Mouse (Mus musculus) midbrain, embryonic 11.5 days (tissue): ENCODE data around the gene Smarcd3. TPM values are rescaled to one million over a fixed set of nuclear protein-coding genes. Genes with fewer than 3 reads are reported as not detected.

Experiments
- ATAC-seq: fragments of 200-750 bp; cut with Nextera tagmentation; 2 replicates; pipeline ENCODE4 v1.8.0; 2017; ENCODE audit warnings: moderate TSS enrichment, moderate library complexity; ENCODE audit not compliant: low FRiP score
- DNase-seq: peaks from one replicate; pipeline ENCODE4 v3.0.0; 2015; ENCODE audit warnings: low spot score; ENCODE audit errors: missing footprints
- H3K27ac ChIP-seq: fragments of 300-500 bp; sonication (generic); 2 replicates; pipeline ENCODE4 v1.5.1; 2014; ENCODE audit warnings: low read depth, low read length
- H3K27me3 ChIP-seq: fragments of 300-500 bp; sonication (generic); 2 replicates; pipeline ENCODE4 v1.6.1; 2014; ENCODE audit warnings: mild to moderate bottlenecking, low read length, moderate library complexity, mixed read lengths; ENCODE audit not compliant: control insufficient read depth, insufficient read depth
- H3K36me3 ChIP-seq: fragments of 300-500 bp; sonication (generic); 2 replicates; pipeline ENCODE4 v1.6.1; 2014; ENCODE audit warnings: mild to moderate bottlenecking, low read length, moderate library complexity, mixed read lengths; ENCODE audit not compliant: control insufficient read depth, insufficient read depth
- H3K4me1 ChIP-seq: fragments of 300-500 bp; sonication (generic); 2 replicates; pipeline ENCODE4 v1.6.1; 2014; ENCODE audit warnings: low read length; ENCODE audit not compliant: control insufficient read depth, insufficient read depth
- H3K4me2 ChIP-seq: fragments of 300-500 bp; sonication (generic); 2 replicates; pipeline ENCODE4 v1.6.1; 2014; ENCODE audit warnings: mild to moderate bottlenecking, moderate library complexity
- H3K4me3 ChIP-seq: fragments of 300-500 bp; sonication (generic); 2 replicates; pipeline ENCODE4 v1.5.1; 2014; ENCODE audit warnings: low read depth, low read length
- H3K9ac ChIP-seq: fragments of 300-500 bp; sonication (generic); 2 replicates; pipeline ENCODE4 v1.6.1; 2014; ENCODE audit warnings: low read length
- H3K9me3 ChIP-seq: fragments of 300-500 bp; sonication (generic); 2 replicates; pipeline ENCODE4 v1.6.1; 2016; ENCODE audit warnings: low read length; ENCODE audit not compliant: control insufficient read depth
- WGBS: fragments of 180-500 bp; shearing (Covaris S2); extraction: QIAGEN DNeasy Blood & Tissue Kit; methylation state at CpG from one replicate; pipeline ENCODE4 v1.1.7; 2014; 5-methylcytosine and 5-hydroxymethylcytosine counted together
- polyA plus RNA-seq: library from polyadenylated mRNA; unstranded; fragments of >200 nt; fragmentation: Nextera tagmentation; extraction: Ambion mirVana; gene quantifications from 2 replicates; pipeline ENCODE4 v1.2.1, GENCODE M21; 2014

Gene Smarcd3
- polyA plus RNA-seq, 1 experiment from 2014 or later: 60.2 TPM

DNA sequence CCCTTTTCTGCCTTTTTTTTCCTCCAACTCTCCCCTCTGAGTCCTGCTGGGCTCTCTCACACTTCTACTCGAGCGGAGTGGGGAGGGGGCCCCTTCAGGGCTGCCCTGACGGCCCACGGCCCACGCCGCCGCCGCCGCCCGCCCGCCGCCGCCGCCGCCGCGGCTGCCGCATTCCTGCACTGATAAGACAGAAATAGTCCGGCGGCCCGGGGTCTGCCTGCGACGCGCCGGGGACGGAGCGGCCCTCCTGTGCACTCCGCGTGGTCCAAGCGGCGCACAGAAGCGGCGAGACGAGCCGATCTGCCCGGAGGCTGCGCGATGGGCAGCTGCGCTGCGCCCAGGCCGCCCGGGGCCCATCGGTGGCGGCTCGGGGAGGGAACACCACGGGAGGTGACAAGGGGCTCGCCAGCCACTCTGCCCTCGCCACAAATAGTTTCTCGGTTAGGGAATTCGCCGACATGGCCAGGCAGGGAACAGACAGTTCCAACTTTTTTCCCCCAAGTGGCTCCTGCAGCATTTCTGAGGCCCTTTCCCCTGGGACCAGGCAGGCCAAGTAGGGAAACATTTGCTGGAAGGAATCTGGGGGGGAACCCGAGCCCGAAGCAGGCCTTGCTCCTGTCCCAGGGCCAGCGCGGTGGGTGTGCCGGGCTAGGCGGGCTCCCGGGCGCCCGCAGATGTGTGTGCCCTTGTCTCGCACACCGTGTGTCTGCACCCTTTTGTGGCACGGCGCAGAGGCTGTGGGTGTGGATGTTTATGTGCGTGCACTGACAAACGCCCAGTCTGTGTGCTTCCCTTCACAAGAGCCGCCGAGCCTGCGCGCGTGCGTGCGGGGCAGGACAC is 22.1 kb downstream of the Smarcd3 start:
- Histone ChIP-seq H3K9ac (peak overlapping the region; percentile 86), H3K27ac (peak overlapping the region; percentile 97), H3K4me1 (peaks cover 74% of the 10 kb centered on the region), H3K36me3 (no peaks in the 10 kb centered on the region), H3K9me3 (no peaks in the 10 kb centered on the region), H3K27me3 (no peaks in the 10 kb centered on the region; the same call in 1 of the 2 replicates), H3K4me3 (peak overlapping the region; percentile 68), H3K4me2 (peak overlapping the region; percentile 71)
- ATAC-seq (peak; percentile 17), DNase-seq (peak; percentile 97)
- WGBS: 1% methylated on average over 73 of the region's 73 CpGs

DNA sequence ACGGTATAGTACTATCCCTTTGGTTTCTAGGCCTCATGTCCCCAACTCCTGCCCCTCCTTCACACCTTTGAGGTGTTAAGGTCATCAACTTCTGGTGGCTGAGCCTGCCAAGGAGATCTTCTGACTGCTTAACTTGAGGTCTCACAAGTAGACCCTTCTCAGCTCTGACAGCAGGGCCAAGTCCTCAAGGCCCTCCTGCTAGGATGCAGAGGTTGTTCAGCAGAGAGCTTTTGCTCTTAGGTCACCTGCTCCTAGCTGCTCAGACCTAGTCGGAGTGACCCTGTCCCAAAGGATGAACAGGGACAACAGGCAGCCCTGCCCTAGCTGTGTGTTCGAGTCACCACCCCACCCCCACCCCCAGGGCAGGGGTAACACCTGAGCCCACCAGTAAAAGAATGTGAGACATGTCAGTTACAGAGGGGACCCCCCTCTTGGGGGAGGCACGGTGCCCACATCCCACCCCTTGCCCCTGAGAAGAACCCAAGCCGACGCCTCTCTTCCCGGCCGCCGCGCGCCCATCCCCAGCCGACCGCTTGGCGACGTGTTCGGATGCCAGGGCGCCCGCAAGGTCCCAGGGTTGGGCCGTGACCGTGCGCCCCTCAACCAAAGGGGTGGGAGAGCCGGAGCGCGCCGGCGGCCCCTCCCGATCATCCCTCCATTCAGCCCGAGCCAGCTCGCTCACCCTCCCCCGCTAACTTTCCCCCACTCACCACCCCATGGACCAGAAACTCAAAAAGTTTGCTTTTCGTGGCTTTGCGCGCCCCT is 23.0 kb downstream of the Smarcd3 start:
- Histone ChIP-seq H3K27ac (peak overlapping the region; percentile 97), H3K9ac (peak overlapping the region; percentile 86), H3K4me1 (peaks cover 74% of the 10 kb centered on the region), H3K9me3 (no peaks in the 10 kb centered on the region), H3K4me2 (peak overlapping the region; percentile 71), H3K27me3 (no peaks in the 10 kb centered on the region; the same call in 1 of the 2 replicates), H3K4me3 (peak overlapping the region; percentile 68), H3K36me3 (no peaks in the 10 kb centered on the region)
- DNase-seq: peak; percentile 92
- WGBS: 1% methylated on average over 33 of the region's 33 CpGs
- no peak for ATAC-seq

DNA sequence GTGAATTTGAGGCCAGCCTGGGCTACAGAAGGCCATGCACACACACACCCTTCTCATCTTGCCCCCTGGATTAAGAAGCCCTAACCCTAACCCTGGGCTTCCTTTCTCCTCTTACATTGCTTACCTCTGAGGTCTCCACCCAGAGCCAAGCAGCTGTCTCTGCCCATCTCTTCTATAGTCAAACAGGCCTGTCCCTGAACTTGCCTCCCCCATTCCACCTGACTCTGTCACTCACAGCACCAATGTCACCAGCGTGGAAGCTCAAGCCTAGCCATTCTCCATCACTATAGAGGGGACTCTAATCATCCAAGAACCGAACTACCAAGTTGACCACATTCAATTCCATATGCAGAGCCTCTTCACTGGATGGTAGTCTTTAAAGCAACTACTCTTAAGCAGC is 24.0 kb downstream of the Smarcd3 start:
- Histone ChIP-seq H3K4me2 (peak overlapping the region; percentile 71; the same call in 1 of the 2 replicates), H3K27ac (no peak overlapping the region), H3K9me3 (no peaks in the 10 kb centered on the region), H3K27me3 (no peaks in the 10 kb centered on the region; the same call in 1 of the 2 replicates), H3K9ac (peak overlapping the region; percentile 86; the same call in 1 of the 2 replicates), H3K4me1 (peaks cover 74% of the 10 kb centered on the region), H3K36me3 (no peaks in the 10 kb centered on the region), H3K4me3 (0 out of 2 replicates have a peak overlapping the region, but pooled peaks have one; percentile 68)
- 68% methylated on average over 2 of the region's 2 CpGs for WGBS
- ATAC-seq (no peak), DNase-seq (peak; percentile 80)

DNA sequence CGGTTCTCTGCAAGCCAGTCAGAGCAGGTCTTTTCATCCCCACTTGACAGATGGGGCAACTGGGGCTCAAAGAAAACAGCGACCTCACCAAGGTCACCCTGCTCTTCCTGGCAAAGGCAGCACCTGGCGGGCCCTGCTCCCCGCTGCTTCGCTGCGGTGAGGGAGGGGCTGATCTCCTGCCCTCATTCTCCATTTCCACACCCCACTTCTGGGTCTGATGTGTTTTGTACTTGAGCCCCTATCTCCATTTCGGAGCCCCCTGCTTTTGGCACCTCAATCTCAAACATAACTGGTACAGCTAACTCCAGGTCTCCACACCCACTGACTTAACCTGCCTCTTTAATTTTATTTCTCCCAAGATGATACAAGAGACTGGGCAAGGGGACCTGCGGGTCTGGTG is 25.1 kb downstream of the Smarcd3 start:
- ATAC-seq: no peak

DNA sequence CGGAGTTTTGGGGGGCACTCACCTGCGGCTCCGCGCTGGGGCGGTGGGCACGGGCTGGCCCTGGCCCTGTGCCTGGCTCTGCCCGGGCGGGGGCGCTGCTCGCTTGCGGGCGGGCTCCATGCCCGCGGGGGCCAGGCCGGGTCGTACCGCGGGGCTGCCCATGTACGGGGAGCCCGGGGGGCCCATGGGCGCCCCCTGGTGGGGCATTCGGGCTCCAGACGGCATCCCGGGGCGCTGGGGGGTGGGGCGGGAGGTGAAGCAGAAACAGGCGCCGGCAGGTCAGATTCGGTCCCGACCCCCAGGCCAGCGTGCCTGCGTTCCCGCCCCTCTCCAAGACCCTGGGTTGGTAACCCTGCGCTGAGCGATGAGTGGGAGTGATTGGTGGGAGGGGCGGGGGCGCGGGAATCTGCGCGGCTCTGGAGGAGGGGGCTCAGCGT is 25.6 kb downstream of the Smarcd3 start:
- H3K36me3 ChIP-seq: peaks cover 4% of the 10 kb centered on the region; the same call in 1 of the 2 replicates
- peaks cover 64% of the 10 kb centered on the region for H3K4me1 ChIP-seq
- ATAC-seq (peak; percentile 12; the same call in 1 of the 2 replicates), DNase-seq (peak; percentile 97)
- no peaks in the 10 kb centered on the region for H3K9me3 ChIP-seq
- peak overlapping the region; percentile 87 for H3K4me2 ChIP-seq
- 0% methylated on average over 40 of the region's 41 CpGs for WGBS
- no peak overlapping the region for H3K27ac ChIP-seq
- no peaks in the 10 kb centered on the region; the same call in 1 of the 2 replicates for H3K27me3 ChIP-seq
- H3K9ac ChIP-seq: peak overlapping the region; percentile 57
- peak overlapping the region; percentile 44 for H3K4me3 ChIP-seq

More for the DNA sequence above, 25.1 kb downstream of the Smarcd3 start:
- Histone ChIP-seq H3K4me1 (peaks cover 69% of the 10 kb centered on the region), H3K4me2 (peak overlapping the region; percentile 87), H3K27ac (no peak overlapping the region), H3K9me3 (no peaks in the 10 kb centered on the region), H3K27me3 (no peaks in the 10 kb centered on the region; the same call in 1 of the 2 replicates), H3K36me3 (no peaks in the 10 kb centered on the region; the same call in 1 of the 2 replicates), H3K4me3 (peak overlapping the region; percentile 44), H3K9ac (peak overlapping the region; percentile 57; the same call in 1 of the 2 replicates)
- 17% methylated on average over 8 of the region's 8 CpGs for WGBS
- peak; percentile 82 for DNase-seq

DNA sequence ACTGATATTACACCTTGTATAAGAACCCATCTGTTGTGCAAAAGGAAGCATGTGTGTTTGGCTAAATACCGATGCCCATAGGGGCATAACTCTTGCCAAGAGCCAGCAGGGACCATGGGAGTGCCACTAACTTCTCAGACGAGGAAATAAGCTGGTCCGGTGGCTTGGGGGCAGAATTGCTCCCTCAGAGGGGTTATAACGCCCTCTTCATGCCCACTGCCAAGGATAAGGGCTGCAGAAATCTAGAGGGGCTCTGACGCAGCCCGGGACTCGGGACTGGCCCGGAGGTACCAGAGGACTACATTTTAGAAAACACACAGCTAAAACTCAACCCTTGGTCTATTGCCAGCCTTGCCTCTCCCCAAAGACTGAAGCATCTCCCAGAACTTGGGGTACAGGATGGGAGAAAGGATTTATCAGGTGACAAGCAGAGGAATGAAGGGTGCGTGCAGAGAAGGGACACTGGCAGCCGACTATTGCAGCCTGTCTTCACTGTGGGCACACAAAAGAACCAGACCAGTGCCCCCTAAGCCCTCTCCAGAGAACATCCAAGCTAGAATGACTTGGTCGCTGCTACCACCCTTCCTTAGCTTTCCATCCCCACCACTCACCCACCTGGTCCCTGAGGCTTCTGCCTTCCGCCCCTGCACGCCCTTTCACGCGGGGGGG is 26.2 kb downstream of the Smarcd3 start:
- no peaks in the 10 kb centered on the region; the same call in 1 of the 2 replicates for H3K27me3 ChIP-seq
- peak overlapping the region; percentile 57 for H3K9ac ChIP-seq
- H3K36me3 ChIP-seq: peaks cover 6% of the 10 kb centered on the region; the same call in 1 of the 2 replicates
- H3K4me1 ChIP-seq: peaks cover 58% of the 10 kb centered on the region
- H3K4me3 ChIP-seq: peak overlapping the region; percentile 44
- H3K4me2 ChIP-seq: peak overlapping the region; percentile 87
- no peak overlapping the region for H3K27ac ChIP-seq
- peak; percentile 87 for DNase-seq
- WGBS: 29% methylated on average over 15 of the region's 15 CpGs
- ATAC-seq: no peak
- no peaks in the 10 kb centered on the region for H3K9me3 ChIP-seq

DNA sequence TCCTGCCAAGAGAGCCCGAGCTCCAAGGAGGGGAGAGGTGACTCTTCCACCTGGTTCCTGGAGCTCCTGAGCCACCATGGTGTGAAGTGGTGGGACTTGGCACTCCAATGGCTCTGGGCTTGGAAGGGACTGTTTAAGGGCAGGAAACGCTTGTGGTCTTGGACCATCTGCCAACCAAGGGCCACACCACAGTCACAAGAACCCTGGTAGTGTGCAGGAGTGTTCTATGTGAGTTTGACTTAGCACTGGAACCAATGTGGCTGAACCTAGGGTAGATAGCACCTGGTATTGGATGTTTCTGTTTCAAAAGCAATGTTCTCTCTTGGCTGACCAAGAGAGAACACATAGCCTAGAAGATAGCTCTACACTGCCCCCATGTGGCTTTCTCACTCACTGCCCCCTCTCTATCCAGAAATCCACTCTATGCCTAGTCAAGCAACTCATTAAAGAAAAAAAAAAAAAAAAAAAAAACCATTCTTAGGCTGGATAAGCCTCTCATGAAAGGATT is 26.9 kb downstream of the Smarcd3 start:
- peaks cover 51% of the 10 kb centered on the region for H3K4me1 ChIP-seq
- H3K9ac ChIP-seq: peak overlapping the region; percentile 31
- WGBS: 63% methylated on average over 2 of the region's 2 CpGs
- H3K4me3 ChIP-seq: 0 out of 2 replicates have a peak overlapping the region, but pooled peaks have one; percentile 0
- DNase-seq (peak; percentile 97), ATAC-seq (peak; percentile 23; the same call in 1 of the 2 replicates)
- H3K27ac ChIP-seq: peak overlapping the region; percentile 94
- H3K4me2 ChIP-seq: peak overlapping the region; percentile 40
- H3K36me3 ChIP-seq: peaks cover 12% of the 10 kb centered on the region; the same call in 1 of the 2 replicates
- H3K27me3 ChIP-seq: no peaks in the 10 kb centered on the region; the same call in 1 of the 2 replicates
- no peaks in the 10 kb centered on the region for H3K9me3 ChIP-seq

DNA sequence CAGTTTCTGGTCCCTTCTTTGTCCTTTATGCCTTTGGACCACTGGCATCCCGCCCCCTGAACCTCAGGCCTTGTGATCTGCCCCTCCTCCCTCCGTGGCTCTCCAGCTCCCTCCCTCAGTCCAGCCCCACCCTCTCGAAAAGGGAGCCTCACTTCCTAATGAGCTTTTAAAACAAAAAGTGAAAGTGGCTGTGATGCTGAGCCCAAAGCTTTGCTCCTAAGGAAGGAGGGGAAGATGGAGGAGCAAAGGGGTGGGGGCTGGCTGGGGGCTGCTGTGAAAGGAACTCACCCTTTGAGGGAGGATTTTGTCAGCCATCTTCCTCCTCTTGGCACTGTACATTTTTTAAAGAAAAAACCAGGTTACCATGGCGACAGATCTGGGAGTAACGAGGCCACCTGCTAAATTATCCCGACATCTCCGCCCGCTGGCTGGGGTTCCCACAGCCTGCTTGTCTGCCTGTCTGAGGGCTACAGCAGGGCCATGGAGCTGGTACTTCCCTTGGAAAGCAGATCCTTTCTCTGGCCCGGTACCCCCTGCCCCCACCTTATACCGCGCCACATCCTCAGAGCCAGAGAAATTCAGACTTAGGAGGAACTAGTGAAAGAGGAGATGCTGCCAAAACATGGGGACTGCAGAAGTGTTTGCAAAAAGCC is 27.6 kb downstream of the Smarcd3 start:
- peak; percentile 95 for DNase-seq
- Histone ChIP-seq H3K9me3 (no peaks in the 10 kb centered on the region), H3K4me1 (peaks cover 53% of the 10 kb centered on the region), H3K27me3 (no peaks in the 10 kb centered on the region; the same call in 1 of the 2 replicates), H3K36me3 (peaks cover 16% of the 10 kb centered on the region), H3K9ac (peak overlapping the region; percentile 59), H3K4me2 (peak overlapping the region; percentile 40), H3K27ac (peak overlapping the region; percentile 94), H3K4me3 (0 out of 2 replicates have a peak overlapping the region, but pooled peaks have one; percentile 0)
- WGBS: 9% methylated on average over 11 of the region's 11 CpGs
- peak; percentile 64 for ATAC-seq
